Mouse (Mus musculus) heart, adult 11 months (tissue): ENCODE measurements at regions not wholly inside any gene's neighbourhood (a gene's known extent, or its start where the extent isn't known, plus 50 kb on each side); places are given as distances from the start of the nearest gene placed in this dataset.

Experiments
- DNase-seq: peaks from one replicate; pipeline ENCODE4 v3.0.0; 2022

DNA sequence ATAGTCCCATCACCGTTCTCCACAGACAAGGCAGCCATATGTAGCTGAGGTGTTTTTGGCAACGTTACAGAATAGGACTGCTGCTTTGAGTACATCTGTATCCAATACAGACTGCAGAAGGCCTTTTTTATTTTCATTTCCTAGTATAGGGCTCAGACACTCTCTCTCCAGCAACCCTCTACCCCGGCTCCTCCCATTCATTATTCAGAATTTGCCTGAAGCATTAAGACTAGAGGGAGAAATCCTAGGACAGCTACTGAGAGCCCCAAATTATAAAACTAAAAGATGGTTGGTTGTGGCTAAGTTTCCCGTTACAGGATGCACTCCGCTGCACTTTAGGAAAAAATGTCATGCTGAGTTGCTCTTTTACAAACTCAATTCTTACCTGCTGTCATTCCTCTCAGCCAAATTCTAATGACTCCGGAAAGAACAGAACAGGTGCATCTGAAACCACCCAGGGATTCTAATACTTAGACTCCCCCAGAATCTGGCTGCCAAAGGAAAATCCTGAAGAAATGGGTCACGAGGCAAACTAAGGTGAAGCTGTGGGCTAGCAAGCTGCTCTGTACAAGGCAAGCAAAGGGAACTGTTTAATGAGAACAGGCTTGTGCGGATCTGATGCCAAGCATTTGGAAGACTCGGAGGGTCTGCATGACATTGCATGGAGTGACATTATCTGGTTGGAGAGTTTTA, 189.1 kb upstream of the Dph6 start:
- DNase-seq = no peak

GRCm38 (mm10) chr2:114844389-114844771, 189.6 kb upstream of the Dph6 start:
- no peak for DNase-seq

GRCm38 (mm10) chr2:114848439-114848838, 193.7 kb upstream of the Dph6 start:
- no peak for DNase-seq

DNA sequence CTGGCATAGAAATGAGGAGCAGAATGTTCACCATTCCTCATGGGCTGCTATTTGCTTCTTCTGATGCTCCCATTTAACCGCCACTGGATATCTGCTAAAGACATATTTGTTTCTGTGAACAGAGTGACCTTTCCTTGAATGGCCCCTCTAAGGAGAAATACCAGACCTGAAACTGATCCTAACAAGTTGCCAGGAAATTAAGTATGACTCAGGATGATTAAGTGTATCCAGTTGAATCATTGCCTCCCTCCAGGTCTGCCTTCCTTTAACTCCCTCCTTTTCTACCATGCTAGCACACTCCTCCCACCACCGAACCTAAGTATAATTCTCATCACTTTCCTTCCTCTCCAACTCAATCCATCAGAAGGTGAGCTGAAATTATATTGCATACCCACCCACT, 194.2 kb upstream of the Dph6 start:
- no peak for DNase-seq

- DNase-seq = no peak
Measured at GRCm38 (mm10) chr2:114853715-114854530, 199.2 kb upstream of the Dph6 start.

- no peak for DNase-seq
Measured at GRCm38 (mm10) chr2:114872272-114872671, 217.5 kb upstream of the Dph6 start.

DNA sequence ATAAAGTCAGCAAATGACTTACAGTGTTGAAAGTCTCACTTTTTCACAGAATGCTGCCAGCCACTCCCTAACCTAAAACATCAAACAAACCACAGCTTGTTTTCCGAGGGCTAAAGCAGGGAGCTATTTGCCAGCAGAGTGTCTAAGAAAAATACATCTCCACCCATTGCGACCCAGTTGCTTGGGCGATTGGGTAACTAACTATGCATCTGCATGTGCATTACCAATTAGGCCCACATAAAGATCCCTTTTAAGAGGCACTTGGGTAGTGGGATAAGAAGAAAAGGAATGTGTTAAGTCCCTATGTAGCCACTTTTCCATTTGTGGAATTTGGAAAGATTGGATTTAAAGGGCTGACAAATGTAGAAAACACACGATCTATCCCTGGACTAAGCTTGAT, 218.3 kb upstream of the Dph6 start:
- no peak for DNase-seq

DNA sequence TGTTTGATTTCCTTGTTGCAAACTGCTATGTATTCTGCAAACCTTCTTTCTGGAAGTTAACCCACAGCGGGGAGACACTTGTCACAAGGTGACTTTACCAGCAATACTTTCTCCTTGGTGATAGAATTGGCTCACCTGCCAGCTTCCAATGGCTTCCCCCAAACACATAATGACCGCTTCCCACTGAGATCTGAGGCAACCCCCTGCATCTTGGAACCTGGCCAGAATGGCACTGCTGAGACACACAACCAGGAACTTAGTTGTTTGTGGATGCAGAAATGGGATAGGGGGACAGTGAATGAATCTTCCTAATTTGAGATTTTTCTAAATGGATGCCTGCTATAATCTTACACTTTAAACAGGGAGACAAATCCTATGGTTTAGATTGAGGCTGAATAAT, 224.3 kb upstream of the Dph6 start:
- DNase-seq = no peak

DNA sequence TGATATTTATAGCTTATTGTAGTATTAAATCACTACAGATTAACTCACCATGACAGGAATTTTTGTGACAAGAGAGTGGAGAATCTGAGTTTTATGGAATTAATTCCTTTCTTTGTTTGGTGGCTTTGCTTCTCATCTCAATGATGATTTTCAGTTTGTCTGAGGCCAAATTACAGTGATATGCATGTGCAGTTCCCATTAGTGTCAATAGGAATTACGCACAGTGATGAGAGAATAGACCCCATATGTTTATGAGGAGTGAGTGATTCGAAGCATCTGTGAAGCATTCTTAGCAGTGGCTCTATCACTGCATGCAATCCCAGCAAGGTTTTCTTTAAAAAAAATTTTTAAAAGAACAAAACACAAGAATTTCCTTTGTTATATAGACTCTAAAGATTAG, 225.0 kb upstream of the Dph6 start:
- no peak for DNase-seq

GRCm38 (mm10) chr2:114885734-114886260, 231.0 kb upstream of the Dph6 start:
- DNase-seq = no peak

- no peak for DNase-seq
Measured at GRCm38 (mm10) chr2:114898812-114899211, 244.0 kb upstream of the Dph6 start.

DNA sequence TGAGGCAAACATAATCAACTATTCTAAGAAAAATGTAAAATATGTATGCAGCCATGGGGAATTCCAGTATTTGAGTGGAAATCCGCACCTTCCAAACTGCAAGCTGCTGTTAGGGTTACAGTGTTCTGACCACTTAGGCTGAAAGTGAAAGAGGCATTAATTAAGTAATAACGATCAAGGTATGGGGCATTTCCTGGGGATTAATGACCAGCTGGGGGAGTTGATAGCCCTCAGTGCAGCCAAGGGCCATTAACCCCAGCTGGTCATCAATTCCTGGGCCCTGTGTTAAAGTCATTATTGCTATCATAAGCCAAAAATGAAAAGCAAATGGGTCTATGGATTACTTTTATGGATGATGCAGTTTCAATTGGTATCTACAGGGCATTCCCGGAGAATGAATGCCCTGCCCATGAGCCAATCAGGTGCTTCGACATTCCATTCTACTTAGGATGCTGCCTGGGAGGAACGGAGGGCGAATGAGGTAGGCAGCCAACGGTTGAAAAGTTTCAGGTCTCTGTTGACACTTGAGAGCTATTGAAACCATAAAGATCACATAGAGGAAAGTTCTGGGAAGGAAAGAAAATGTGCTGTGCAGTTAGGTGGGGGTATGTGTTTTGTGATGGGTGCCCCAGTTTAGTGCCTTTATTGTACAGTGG, 257.2 kb upstream of the Dph6 start:
- no peak for DNase-seq

DNA sequence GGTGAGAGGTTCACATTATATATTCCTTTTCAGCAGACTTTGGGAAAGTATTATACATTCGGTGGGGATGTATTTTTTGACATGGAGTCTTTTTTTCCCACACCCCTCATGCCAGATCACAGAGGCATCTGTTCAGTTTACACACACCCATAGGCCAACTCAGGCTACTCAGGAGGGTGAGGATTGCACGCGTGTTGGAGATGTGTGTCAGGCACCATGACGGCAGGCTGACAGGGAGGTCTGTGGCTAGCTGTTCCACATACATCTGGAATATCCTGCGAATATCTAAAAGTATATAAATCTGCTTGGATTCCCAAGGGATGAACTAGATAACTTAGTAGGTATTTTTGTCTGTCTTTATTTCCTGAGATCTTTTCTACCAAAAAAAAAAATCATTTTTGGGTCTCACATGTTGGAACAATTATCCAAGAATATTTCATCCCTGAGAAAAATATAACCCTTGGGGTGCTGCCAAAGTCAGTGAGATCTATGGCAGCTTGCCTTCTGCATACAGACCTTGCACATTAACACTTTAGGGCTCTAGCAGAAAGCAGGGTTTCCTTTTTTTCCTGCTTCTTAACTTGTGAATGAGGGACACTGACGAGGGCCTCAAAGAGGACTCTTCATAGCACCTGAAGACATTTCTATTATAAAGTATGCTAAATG, 260.4 kb upstream of the Dph6 start:
- DNase-seq = no peak

DNA sequence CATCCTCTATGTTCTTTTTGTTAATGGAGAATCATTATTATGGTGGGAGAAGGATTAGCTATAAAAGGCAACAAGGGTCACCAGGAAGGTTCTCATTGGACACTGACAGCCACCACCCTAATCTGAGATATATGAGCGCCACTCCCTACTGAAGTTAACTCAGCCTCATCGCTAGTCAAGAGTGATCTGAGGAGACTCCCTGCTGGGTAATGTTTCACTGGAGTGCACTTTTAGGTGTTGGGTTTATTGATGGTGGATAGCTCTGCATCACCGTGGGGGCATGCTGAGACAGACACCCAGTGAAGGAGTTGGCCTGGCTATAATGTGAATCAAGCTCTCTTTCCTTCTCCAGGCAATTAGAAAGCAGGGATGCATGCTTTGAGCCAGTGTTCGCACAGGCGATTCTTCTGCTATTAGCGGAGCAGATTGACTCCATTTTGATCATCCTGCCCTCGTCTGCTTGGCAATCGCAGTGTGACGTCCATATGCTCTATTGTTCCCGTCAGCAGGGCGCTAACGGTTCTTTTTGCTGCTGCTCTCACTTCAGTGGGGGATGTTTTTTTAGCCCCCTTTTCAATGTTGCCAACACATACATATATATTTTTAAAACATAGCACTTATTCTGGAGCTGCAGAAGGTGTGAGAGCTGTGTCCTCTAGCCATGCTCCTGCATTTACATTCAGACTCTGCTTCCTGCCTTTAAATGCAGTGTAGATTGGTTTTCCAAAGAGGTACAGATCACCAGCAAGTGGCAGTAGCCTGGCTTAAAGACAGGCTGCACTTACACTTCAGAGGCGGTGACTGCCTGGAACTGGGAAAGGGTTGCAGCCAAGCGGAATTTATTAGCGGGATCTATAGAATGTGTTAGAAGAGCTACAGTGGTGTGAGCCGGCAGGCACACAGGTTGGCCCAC, 263.9 kb upstream of the Dph6 start:
- DNase-seq = no peak

DNA sequence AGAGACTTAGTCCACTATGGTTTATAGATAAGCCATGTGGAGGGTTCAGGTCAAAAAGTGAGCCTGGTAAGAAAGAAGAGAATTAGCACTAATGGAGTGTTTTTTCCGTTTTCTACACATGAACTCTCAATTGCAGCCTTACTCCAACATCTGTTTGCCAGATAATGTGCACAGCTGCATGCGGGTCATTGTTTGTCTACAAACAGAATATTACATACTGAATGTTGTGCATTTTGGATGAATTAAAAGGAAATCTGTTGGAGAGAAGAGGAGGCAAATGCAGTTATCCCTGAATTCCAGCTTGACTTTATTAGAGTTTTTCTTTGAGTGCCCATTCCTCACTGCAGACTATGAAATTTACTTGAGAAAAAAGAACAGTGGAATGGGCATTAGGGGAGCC, 269.1 kb upstream of the Dph6 start:
- no peak for DNase-seq

- no peak for DNase-seq
Measured at GRCm38 (mm10) chr2:114935436-114935835, 280.7 kb upstream of the Dph6 start.

GRCm38 (mm10) chr2:114938416-114939147, 283.8 kb upstream of the Dph6 start:
- DNase-seq = peak; percentile 28

DNA sequence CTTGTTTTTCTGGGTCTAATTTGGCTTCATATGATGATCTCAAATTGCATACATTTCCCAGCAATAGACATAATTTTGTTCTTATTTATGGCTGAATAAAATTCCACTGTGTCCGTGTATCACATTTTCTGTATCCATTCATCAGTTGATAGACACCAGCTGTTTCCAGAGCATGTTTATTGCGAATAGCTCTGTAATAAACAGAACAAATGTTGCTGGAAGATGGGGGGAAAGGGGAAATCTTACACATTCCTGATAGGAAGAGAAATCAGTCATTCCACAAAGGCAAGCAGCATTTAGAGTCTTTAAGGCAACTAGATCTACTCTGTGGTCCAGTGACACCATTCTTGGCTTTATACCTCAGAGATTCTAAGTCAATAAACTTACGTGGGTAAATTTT, 311.3 kb upstream of the Dph6 start:
- DNase-seq = no peak

DNA sequence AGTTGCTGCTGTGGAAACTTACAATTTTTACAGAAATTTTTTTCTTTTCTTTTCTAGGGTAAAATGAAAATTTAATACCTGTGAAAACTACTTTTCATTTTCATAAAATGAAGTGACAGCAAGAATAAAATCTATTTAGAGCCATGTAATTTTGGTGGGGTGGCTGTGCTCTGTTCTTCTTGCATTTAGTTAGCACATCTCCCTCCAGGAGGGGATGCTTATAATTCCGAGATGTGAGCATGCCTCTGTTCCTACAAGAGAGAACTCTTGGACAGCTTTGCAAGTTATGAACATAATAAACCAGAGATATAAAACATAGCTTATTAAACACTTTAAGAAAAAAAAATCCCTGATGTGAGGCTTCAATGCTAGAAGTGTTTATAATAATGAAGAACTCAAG, 313.9 kb upstream of the Dph6 start:
- no peak for DNase-seq

GRCm38 (mm10) chr2:114993419-114993818, 338.7 kb upstream of the Dph6 start:
- DNase-seq = no peak

DNA sequence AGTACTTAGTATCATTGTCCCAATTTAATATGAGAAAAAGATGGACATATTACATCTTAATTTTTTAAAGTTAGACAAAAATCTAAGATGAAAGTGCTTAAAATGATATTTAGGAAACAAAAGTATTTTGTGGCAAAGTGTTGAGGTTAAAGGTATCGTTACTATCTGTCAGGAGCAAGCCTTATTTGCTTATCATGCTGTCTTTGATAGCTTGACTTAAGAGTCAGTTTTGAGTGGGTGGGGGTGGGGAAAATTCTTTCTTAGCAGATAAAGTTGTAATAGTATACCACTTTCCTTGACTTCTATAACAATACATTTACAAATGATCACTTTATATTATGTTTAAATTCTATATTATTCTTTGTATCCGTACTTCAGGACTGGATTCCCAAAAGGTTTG, 339.1 kb upstream of the Dph6 start:
- no peak for DNase-seq
